Mouse (Mus musculus): ENCODE results near the gene Pkhd1. TPM values are rescaled to one million over a fixed set of nuclear protein-coding genes. Genes with fewer than 3 reads are reported as not detected.
"Not testable (repeated sequence)": the region's sequence is repeated elsewhere in the genome, so short reads cannot be mapped to it uniquely, and the experiment has no call there.

Pkhd1 gene
- total RNA-seq, 1 experiment from 2014 or later = not detected

- ATAC-seq (ENCODE audit: extremely low read depth, insufficient number of reproducible peaks, low FRiP score, poor library complexity, severe bottlenecking) = no peak
Observed at GRCm38 (mm10) chr1:20310925-20311324, 306.9 kb downstream of the Pkhd1 start.

- no peak for ATAC-seq (ENCODE audit: extremely low read depth, insufficient number of reproducible peaks, low FRiP score, poor library complexity, severe bottlenecking)
Observed at GRCm38 (mm10) chr1:20306116-20306515, 311.7 kb downstream of the Pkhd1 start.

- ATAC-seq (ENCODE audit: extremely low read depth, insufficient number of reproducible peaks, low FRiP score, poor library complexity, severe bottlenecking) = no peak
Observed at GRCm38 (mm10) chr1:20302943-20303578, 314.8 kb downstream of the Pkhd1 start.

GRCm38 (mm10) chr1:20302187-20302942 lies 315.5 kb downstream of the Pkhd1 start:
- ATAC-seq (ENCODE audit: extremely low read depth, insufficient number of reproducible peaks, low FRiP score, poor library complexity, severe bottlenecking) = no peak

GRCm38 (mm10) chr1:20301631-20302030 lies 316.2 kb downstream of the Pkhd1 start:
- ATAC-seq (ENCODE audit: extremely low read depth, insufficient number of reproducible peaks, low FRiP score, poor library complexity, severe bottlenecking) = no peak

GRCm38 (mm10) chr1:20288696-20289095 lies 329.2 kb downstream of the Pkhd1 start:
- no peak for ATAC-seq (ENCODE audit: extremely low read depth, insufficient number of reproducible peaks, low FRiP score, poor library complexity, severe bottlenecking)

GRCm38 (mm10) chr1:20260403-20260802 lies 357.5 kb downstream of the Pkhd1 start:
- no peak for ATAC-seq (ENCODE audit: extremely low read depth, insufficient number of reproducible peaks, low FRiP score, poor library complexity, severe bottlenecking)

GRCm38 (mm10) chr1:20248169-20248568 lies 369.7 kb downstream of the Pkhd1 start:
- no peak for ATAC-seq (ENCODE audit: extremely low read depth, insufficient number of reproducible peaks, low FRiP score, poor library complexity, severe bottlenecking)

- no peak for ATAC-seq (ENCODE audit: extremely low read depth, insufficient number of reproducible peaks, low FRiP score, poor library complexity, severe bottlenecking)
Observed at GRCm38 (mm10) chr1:20216681-20217080, 401.2 kb downstream of the Pkhd1 start.

- no peak for ATAC-seq (ENCODE audit: extremely low read depth, insufficient number of reproducible peaks, low FRiP score, poor library complexity, severe bottlenecking)
Observed at GRCm38 (mm10) chr1:20190444-20190843, 427.4 kb downstream of the Pkhd1 start.

- ATAC-seq (ENCODE audit: extremely low read depth, insufficient number of reproducible peaks, low FRiP score, poor library complexity, severe bottlenecking) = no peak
Observed at GRCm38 (mm10) chr1:20180157-20180556, 437.7 kb downstream of the Pkhd1 start.

GRCm38 (mm10) chr1:20171199-20171598 lies 446.7 kb downstream of the Pkhd1 start:
- no peak for ATAC-seq (ENCODE audit: extremely low read depth, insufficient number of reproducible peaks, low FRiP score, poor library complexity, severe bottlenecking)

- ATAC-seq (ENCODE audit: extremely low read depth, insufficient number of reproducible peaks, low FRiP score, poor library complexity, severe bottlenecking) = not testable (repeated sequence)
Observed at GRCm38 (mm10) chr1:20150627-20151026, 467.2 kb downstream of the Pkhd1 start.

GRCm38 (mm10) chr1:20150016-20150415 lies 467.8 kb downstream of the Pkhd1 start:
- ATAC-seq (ENCODE audit: extremely low read depth, insufficient number of reproducible peaks, low FRiP score, poor library complexity, severe bottlenecking) = no peak

- ATAC-seq (ENCODE audit: extremely low read depth, insufficient number of reproducible peaks, low FRiP score, poor library complexity, severe bottlenecking) = no peak
Observed at GRCm38 (mm10) chr1:20136205-20136604, 481.7 kb downstream of the Pkhd1 start.

GRCm38 (mm10) chr1:20135065-20135618 lies 482.7 kb downstream of the Pkhd1 start:
- no peak for ATAC-seq (ENCODE audit: extremely low read depth, insufficient number of reproducible peaks, low FRiP score, poor library complexity, severe bottlenecking)

GRCm38 (mm10) chr1:20133636-20134035 lies 484.2 kb downstream of the Pkhd1 start:
- no peak for ATAC-seq (ENCODE audit: extremely low read depth, insufficient number of reproducible peaks, low FRiP score, poor library complexity, severe bottlenecking)

- ATAC-seq (ENCODE audit: extremely low read depth, insufficient number of reproducible peaks, low FRiP score, poor library complexity, severe bottlenecking) = no peak
Observed at GRCm38 (mm10) chr1:20131786-20132596, 485.9 kb downstream of the Pkhd1 start.

GRCm38 (mm10) chr1:20117331-20117730 lies 500.5 kb downstream of the Pkhd1 start:
- no peak for ATAC-seq (ENCODE audit: extremely low read depth, insufficient number of reproducible peaks, low FRiP score, poor library complexity, severe bottlenecking)

All from neutrophil, adult 5-6 weeks (primary cell).